Mouse (Mus musculus) frontal cortex, adult (tissue): ENCODE measurements at regions not wholly inside any gene's neighbourhood (a gene's known extent, or its start where the extent isn't known, plus 50 kb on each side); places are given as distances from the start of the nearest gene placed in this dataset.

Experiments
- ATAC-seq: cut with Nextera tagmentation; 2 replicates; pipeline ENCODE4 v1.9.2; 2017; ENCODE audit warnings: mild to moderate bottlenecking, moderate library complexity, mixed read lengths; ENCODE audit not compliant: low TSS enrichment

GRCm38 (mm10) chr10:109185243-109185642 is 174.5 kb upstream of the Syt1 start:
- no peak for ATAC-seq

- ATAC-seq: peak; percentile 57; the same call in 1 of the 2 replicates
These were observed 169.7 kb upstream of the Syt1 start for GRCm38 (mm10) chr10:109180527-109180926.

- ATAC-seq: no peak
These were observed 149.9 kb upstream of the Syt1 start for GRCm38 (mm10) chr10:109160730-109161129.

- ATAC-seq: no peak
These were observed 145.0 kb upstream of the Syt1 start for GRCm38 (mm10) chr10:109155768-109156167.

GRCm38 (mm10) chr10:109140421-109140938 is 129.7 kb upstream of the Syt1 start:
- ATAC-seq: no peak

GRCm38 (mm10) chr10:109136763-109137732 is 126.3 kb upstream of the Syt1 start:
- ATAC-seq: peak; percentile 82

- ATAC-seq: no peak
These were observed 123.7 kb upstream of the Syt1 start for GRCm38 (mm10) chr10:109134521-109134920.

- ATAC-seq: peak; percentile 69
These were observed 121.3 kb upstream of the Syt1 start for GRCm38 (mm10) chr10:109132091-109132573.

GRCm38 (mm10) chr10:109129552-109130110 is 118.8 kb upstream of the Syt1 start:
- no peak for ATAC-seq

- no peak for ATAC-seq
These were observed 118.3 kb upstream of the Syt1 start for GRCm38 (mm10) chr10:109129068-109129467.

GRCm38 (mm10) chr10:109126699-109127098 is 115.9 kb upstream of the Syt1 start:
- ATAC-seq: no peak

GRCm38 (mm10) chr10:109117143-109117542 is 106.4 kb upstream of the Syt1 start:
- ATAC-seq: peak; percentile 90

- ATAC-seq: 0 out of 2 replicates have a peak, but pooled peaks have one; percentile 22
These were observed 104.3 kb upstream of the Syt1 start for GRCm38 (mm10) chr10:109115013-109115627.

GRCm38 (mm10) chr10:109105781-109106180 is 95.0 kb upstream of the Syt1 start:
- peak; percentile 99 for ATAC-seq

- ATAC-seq: no peak
These were observed 81.4 kb upstream of the Syt1 start for GRCm38 (mm10) chr10:109092219-109092618.

- peak; percentile 67; the same call in 1 of the 2 replicates for ATAC-seq
These were observed 69.0 kb upstream of the Syt1 start for GRCm38 (mm10) chr10:109079773-109080172.

GRCm38 (mm10) chr10:109074218-109074617 is 63.4 kb upstream of the Syt1 start:
- ATAC-seq: no peak
